Mouse (Mus musculus): ENCODE measurements around the gene Kdelr1. TPM values are rescaled to one million over a fixed set of nuclear protein-coding genes. Genes with fewer than 3 reads are reported as not detected.

Gene Kdelr1
- total RNA-seq (2017): 56.0 and 63.8 TPM in 2 replicates

DNA sequence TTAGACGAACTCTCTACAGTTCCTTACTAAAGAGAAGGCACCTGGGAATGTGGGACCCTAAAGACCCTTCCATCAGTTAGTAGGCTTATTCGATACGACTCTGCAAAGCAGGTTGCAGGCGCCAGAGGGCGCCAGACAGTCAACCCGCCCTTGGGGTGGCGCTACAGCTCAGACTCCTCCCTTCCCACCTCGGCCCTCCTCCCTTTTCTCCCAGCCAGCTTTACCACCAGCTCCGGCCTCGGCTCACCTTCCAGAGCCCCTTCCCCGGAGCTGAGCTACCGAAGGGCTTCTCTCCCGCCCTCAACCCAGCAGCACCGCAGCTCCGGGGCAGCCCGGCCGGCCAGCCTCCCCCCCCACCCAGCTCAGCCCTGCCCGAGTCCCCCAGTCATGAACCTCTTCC is at the start of gene Kdelr1:
Gene Kdelr1 (plus strand): TSS at position 149 of the 400 bp plus-strand sequence.
- peak; percentile 83 to 84 for ATAC-seq (replicated peaks in 1 of 2; ENCODE audit: insufficient read depth in 1 of 2, low FRiP score in 2 of 2, low TSS enrichment in 1 of 2, low read depth in 1 of 2, poor library complexity in 2 of 2, severe bottlenecking in 2 of 2)

GRCm38 (mm10) chr7:45824598-45824997 is 48.0 kb upstream of the Kdelr1 start, which contains the start of gene Kcnj14:
Gene Kcnj14 (minus strand): TSS chr7:45824782.
- no peak for ATAC-seq (replicated peaks in 1 of 2; ENCODE audit: insufficient read depth in 1 of 2, low FRiP score in 2 of 2, low TSS enrichment in 1 of 2, low read depth in 1 of 2, poor library complexity in 2 of 2, severe bottlenecking in 2 of 2)

DNA sequence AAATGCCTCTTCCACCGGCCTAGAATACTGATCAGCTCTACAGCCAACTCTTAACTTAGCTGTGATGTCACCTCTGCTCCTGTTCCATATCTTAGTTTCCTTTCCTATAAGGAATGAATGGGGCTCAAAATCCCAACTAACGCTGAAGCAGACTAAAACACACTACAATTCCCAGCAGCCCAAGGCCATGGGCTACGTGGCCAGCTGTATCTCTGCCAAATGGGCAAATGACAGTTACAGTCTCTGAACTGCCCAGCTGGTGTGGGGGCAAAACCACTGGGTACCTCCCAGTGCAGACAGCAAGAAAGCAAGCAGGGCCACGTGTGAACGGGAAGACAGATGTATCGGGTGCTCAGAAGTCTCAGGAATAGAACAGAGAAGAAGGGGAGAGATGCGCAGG is 45.9 kb upstream of the Kdelr1 start:
- ATAC-seq (replicated peaks in 1 of 2; ENCODE audit: insufficient read depth in 1 of 2, low FRiP score in 2 of 2, low TSS enrichment in 1 of 2, low read depth in 1 of 2, poor library complexity in 2 of 2, severe bottlenecking in 2 of 2): no peak

DNA sequence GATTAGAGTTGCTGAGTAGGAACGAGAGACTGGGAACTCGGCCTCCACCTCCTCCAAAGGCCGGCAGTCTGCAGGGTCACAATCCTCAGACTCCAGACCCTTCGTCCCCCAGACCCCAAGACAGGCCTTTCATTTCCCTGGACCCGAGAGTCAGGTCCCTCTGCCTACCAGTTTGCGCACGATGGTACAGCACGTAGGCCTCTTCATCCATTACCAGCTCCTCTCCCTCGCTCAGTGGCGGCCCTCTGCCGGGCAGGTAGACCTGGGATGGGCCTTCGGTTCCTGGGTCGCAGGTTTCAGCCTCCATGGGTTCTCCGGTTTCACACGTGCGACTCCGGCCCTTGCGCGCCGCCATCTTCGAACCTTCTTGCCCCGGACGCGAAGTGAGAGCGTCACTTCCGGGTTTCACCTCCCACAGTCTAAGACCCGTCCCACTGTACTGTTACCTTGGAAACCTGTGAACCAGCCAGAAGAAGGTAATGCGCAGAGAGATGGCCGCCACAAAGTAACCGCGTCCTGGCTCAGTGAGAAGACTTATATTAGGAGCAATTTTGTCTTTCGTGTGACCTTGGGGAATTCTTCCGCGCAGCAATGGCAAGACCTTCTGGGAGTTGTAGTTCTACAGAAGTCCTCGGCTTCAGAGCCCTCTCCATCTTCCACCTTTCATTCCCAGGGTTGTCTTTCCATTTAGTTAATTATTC is 42.0 kb upstream of the Kdelr1 start, which contains the start of gene Grwd1:
Gene Grwd1 (minus strand): TSS at position 518 of the 701 bp plus-strand sequence.
- peak; percentile 83 to 88 for ATAC-seq (replicated peaks in 1 of 2; ENCODE audit: insufficient read depth in 1 of 2, low FRiP score in 2 of 2, low TSS enrichment in 1 of 2, low read depth in 1 of 2, poor library complexity in 2 of 2, severe bottlenecking in 2 of 2)

DNA sequence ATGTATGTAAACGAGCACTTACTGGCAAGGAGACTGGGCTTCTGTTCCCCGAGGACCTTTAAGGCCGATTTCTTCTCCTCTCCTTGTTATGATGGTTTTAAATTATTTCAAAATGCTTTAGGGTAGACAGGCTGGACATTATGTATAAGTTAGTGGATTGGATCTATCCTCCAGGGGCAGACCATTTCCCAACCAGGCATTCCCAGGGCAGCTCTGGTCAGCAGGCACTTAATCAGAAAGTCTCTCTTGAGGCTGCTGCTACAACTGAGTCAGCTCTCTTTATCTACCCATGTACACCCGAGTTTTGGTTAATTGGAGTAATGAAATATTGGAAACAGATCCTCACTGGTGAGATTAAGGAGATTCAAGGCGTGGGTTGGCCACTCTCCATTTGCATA is 41.4 kb upstream of the Kdelr1 start:
- ATAC-seq (replicated peaks in 1 of 2; ENCODE audit: insufficient read depth in 1 of 2, low FRiP score in 2 of 2, low TSS enrichment in 1 of 2, low read depth in 1 of 2, poor library complexity in 2 of 2, severe bottlenecking in 2 of 2): no peak

DNA sequence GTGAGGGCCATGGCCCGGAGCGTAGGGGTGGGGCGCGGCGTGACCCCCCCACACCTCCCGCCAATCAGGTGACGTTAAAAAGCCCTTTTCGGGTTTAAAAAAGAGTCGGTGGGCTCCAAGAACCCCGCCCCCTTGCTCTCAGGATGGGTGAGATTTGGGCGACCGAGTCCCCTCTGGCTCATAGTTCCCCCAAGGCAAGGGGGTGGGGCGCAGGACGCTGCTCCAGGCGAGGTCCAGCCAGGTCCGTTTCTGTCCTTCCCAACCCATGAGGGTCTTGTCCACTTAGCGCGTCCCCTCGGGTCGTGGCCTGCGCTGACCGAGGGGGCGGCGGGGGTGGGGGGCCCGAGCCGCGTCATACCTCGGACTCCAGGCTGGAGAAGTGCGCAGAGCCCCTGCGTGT is 40.1 kb upstream of the Kdelr1 start:
- no peak for ATAC-seq (replicated peaks in 1 of 2; ENCODE audit: insufficient read depth in 1 of 2, low FRiP score in 2 of 2, low TSS enrichment in 1 of 2, low read depth in 1 of 2, poor library complexity in 2 of 2, severe bottlenecking in 2 of 2)

DNA sequence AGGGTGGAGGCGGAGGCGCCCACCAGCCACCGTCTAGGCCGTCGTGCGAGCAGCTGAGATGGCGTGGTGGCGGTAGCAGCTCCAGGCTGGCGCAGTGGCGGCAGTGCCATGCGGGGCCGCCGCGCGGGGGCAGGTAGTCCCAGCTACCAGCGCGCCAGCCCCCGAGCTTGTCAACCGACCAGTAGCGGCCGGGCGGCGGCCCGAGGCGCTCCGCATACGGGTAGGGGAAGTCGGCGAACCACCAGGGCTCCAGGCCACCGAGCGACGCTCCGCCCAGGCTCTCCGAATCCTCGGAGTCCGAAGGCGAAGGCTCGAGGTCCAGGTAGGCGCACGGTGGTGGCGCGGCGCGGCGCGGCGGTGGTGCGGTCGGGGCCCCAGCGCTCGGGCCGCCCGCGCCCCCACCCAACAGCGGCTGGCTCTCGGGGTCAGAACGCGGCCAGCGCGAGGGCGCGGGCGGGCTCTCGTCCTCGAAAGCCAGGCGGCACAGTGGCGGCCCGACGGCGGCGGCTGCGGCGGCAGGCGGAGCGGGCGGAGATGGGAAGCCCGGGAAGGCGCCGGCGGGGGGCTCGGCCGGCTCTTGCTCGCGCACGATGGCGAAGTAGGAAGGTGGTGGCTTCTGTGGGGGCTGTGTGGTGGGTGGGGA is 39.3 kb upstream of the Kdelr1 start:
- 0 out of 4 replicates have a peak, but pooled peaks of 1 of the 2 experiments have one; percentile 22 for ATAC-seq (replicated peaks in 1 of 2; ENCODE audit: insufficient read depth in 1 of 2, low FRiP score in 2 of 2, low TSS enrichment in 1 of 2, low read depth in 1 of 2, poor library complexity in 2 of 2, severe bottlenecking in 2 of 2)

DNA sequence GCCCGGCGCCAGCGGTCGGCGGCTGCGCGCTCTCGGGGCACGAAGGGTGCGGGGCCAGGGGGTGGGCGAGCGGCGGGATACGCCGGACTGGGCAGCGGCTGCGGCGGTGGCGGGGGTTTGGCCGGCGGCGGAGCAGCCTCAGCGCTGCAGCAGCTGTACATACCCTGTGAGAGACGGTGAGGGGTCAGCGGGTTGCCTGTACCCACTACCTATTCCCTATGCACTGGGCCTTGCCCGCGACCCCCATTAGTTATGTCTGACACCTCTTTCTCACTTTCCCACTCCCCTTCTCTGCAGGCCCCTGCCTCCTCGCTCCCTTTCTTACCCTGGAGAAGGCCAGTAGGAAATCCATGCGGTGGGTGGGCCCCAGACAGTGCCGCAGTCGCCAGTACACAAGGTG is 38.6 kb upstream of the Kdelr1 start:
- ATAC-seq (replicated peaks in 1 of 2; ENCODE audit: insufficient read depth in 1 of 2, low FRiP score in 2 of 2, low TSS enrichment in 1 of 2, low read depth in 1 of 2, poor library complexity in 2 of 2, severe bottlenecking in 2 of 2): no peak

GRCm38 (mm10) chr7:45842950-45843744 is 29.4 kb upstream of the Kdelr1 start:
- ATAC-seq (replicated peaks in 1 of 2; ENCODE audit: insufficient read depth in 1 of 2, low FRiP score in 2 of 2, low TSS enrichment in 1 of 2, low read depth in 1 of 2, poor library complexity in 2 of 2, severe bottlenecking in 2 of 2): no peak

GRCm38 (mm10) chr7:45848447-45849027 is 24.0 kb upstream of the Kdelr1 start:
- no peak for ATAC-seq (replicated peaks in 1 of 2; ENCODE audit: insufficient read depth in 1 of 2, low FRiP score in 2 of 2, low TSS enrichment in 1 of 2, low read depth in 1 of 2, poor library complexity in 2 of 2, severe bottlenecking in 2 of 2)

- ATAC-seq (replicated peaks in 1 of 2; ENCODE audit: insufficient read depth in 1 of 2, low FRiP score in 2 of 2, low TSS enrichment in 1 of 2, low read depth in 1 of 2, poor library complexity in 2 of 2, severe bottlenecking in 2 of 2): no peak
Observed at GRCm38 (mm10) chr7:45850661-45851060, 21.9 kb upstream of the Kdelr1 start.

DNA sequence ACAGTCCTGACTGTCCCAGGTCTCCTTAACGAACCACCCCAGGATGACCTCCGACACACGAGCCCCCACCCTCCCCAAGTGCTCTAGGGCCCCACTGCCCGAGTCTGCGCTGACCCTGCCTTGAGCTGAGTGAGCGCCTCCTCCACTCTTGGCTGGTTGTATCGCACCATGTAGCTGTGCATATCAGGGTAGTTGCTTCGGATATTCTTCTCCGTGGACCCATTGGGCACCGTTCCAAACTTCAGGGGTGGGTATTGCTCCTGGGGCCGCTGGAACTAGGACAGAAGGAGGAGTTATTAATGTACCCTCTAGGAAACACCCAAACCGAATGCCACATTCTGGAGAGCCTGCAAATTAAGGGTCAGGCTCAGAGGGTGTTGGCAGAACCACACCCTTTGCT is 19.5 kb upstream of the Kdelr1 start:
- ATAC-seq (replicated peaks in 1 of 2; ENCODE audit: insufficient read depth in 1 of 2, low FRiP score in 2 of 2, low TSS enrichment in 1 of 2, low read depth in 1 of 2, poor library complexity in 2 of 2, severe bottlenecking in 2 of 2): no peak

DNA sequence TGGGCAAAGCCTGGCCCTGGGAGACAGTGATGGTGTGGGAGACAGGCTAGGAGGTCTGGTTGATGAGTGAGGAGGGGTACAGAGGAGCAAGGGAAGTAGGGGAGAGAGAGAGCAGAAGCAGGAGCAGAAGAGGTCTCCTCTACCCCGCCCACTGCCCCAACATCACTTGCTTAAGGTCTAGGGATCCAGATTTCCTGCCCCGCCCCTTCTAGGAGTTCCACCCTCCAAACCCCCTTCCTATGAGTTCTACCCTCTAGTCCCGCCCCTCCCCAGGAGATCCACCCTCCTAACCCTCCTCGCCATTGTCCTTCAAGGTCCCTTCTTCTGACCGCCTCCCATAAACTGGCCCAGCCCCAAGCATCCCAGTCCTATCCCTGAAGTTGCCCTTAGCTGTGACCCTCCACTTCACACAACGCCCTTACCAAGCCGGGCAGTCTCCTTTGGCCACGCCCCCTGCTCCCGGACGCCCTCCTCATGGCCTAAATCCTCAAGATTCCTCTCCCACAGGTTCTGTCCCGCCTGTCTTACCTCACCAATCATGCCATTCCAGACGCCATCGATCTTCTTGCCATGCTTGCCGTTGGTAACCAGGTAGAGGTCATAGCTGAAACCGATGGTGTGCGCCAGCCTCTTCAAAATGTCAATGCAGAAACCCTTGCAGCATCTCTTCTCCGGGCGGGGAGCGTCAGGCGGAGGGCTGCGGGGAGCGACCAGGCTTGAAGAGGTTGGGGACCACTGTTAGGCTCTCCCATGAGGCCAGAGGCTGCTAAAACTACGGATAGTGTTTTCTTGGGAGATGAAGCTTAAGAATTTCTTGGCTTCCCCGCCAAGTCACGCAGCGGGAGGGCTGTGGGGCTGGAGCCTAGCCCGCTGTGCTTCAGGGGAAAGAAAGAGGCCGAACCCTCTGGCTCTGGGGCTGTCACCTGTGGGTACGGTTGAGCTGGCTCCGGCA is 15.3 kb upstream of the Kdelr1 start:
- peak; percentile 52 to 57; a peak in 3 of 4 replicates for ATAC-seq (replicated peaks in 1 of 2; ENCODE audit: insufficient read depth in 1 of 2, low FRiP score in 2 of 2, low TSS enrichment in 1 of 2, low read depth in 1 of 2, poor library complexity in 2 of 2, severe bottlenecking in 2 of 2)

DNA sequence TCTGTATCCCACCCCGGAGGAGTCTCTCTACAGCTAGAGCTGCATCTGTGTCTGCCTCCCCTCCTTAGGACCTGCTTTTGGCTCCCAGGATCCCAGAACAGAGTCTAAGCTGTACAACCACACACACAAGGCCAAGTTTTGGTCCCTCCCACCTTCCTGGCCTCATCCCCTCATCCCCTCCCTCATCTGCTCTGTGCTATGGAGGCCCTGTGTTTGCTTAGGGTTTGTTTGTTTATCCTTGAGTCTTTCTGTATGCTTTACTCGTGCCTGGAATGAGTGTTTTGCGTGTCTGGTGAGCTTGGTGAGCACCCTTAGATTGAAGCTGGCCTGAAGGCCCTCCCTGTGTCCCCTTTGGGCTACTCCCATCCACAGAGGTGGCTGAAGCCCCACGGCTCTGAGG is 13.6 kb upstream of the Kdelr1 start:
- ATAC-seq (replicated peaks in 1 of 2; ENCODE audit: insufficient read depth in 1 of 2, low FRiP score in 2 of 2, low TSS enrichment in 1 of 2, low read depth in 1 of 2, poor library complexity in 2 of 2, severe bottlenecking in 2 of 2): no peak

DNA sequence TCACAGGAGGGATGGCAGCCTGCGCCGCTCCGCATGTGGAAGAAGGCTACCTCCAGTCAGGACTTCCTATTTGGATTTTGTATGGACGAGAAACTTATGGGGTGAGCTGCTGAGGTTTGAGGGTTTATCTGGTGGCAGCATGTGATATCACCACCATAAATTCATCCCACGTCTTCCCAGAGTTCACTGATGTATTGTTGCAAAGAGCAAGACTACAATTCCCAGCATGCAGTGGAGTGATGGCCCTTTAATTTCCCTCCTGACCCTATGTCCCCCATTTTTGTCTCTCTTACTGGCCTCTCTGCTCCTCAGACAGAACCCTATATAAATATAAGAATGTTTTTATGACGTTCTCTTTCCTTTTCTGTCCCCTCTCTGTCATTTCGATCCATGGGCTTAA is 9.8 kb upstream of the Kdelr1 start:
- no peak for ATAC-seq (replicated peaks in 1 of 2; ENCODE audit: insufficient read depth in 1 of 2, low FRiP score in 2 of 2, low TSS enrichment in 1 of 2, low read depth in 1 of 2, poor library complexity in 2 of 2, severe bottlenecking in 2 of 2)

DNA sequence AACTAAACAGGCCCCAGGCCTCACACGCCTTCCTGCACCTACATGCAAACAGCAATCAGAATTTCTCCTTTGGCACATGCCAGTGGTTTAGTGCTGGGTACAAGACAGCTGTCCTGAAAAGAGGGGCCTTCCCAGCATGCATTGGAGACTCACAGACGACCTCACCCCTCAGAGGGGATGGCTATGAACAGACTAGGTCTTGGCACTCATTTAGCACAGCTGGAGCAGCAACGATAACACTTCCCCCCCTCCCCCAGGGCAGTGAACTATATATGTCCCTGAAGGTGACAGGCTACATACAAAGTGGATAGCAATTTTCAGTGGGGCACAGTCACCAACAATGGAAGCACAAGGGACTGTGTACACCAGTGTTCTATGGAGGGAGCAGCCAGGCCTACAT is 8.1 kb upstream of the Kdelr1 start:
- ATAC-seq (replicated peaks in 1 of 2; ENCODE audit: insufficient read depth in 1 of 2, low FRiP score in 2 of 2, low TSS enrichment in 1 of 2, low read depth in 1 of 2, poor library complexity in 2 of 2, severe bottlenecking in 2 of 2): no peak

Measured in hematopoietic stem cell, adult 5-6 weeks (primary cell).